Mouse (Mus musculus) urinary bladder, postnatal 10 days (tissue): ENCODE data around the gene Gde1.
A peak's percentile ranks its signal among the peaks of the same experiment; 100 is the strongest.

Experiments
- DNase-seq: peaks from one replicate; pipeline ENCODE4 v3.0.0; 2022; ENCODE audit warnings: low spot score

Gde1 gene

DNA sequence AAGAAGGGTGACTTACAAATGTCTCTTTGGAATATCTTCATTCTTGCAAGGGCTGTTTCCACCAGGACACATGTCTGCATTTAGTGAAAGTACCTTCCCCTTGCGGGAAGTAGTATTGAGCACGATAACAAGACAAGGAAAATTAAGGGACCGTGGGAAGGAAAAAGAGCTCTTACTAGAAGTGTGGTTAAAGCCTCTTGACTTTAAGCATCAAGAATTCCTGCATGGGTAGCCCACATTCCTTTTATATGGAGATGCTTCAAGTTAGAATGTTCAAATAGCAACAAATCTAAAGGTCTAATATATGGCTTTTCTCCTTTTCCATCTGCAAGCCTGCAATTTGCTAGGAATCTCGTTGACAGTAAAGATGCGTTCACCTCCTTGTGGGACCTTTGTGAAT, 910 bp upstream of the Gde1 start:
- no peak for DNase-seq

DNA sequence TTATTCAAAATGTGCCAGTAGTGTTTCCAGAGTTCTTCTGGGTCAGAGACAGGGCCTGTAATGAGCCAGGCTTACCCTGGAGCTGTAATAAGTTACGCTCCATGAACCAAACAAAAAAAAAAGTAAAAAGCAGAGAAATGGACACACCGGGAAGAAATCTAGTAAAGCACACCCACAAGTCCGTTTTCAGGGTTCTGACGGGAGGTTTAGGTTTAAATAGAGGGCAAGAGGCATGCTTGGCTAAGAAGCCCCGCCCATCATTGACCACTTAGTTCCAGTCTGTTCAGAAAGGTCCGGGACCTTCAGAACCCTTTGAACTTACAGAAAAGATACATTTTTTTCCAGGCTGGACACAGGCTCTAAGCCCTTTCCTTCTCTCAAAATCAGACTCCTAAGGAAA, 473 bp upstream of the Gde1 start:
- no peak for DNase-seq

DNA sequence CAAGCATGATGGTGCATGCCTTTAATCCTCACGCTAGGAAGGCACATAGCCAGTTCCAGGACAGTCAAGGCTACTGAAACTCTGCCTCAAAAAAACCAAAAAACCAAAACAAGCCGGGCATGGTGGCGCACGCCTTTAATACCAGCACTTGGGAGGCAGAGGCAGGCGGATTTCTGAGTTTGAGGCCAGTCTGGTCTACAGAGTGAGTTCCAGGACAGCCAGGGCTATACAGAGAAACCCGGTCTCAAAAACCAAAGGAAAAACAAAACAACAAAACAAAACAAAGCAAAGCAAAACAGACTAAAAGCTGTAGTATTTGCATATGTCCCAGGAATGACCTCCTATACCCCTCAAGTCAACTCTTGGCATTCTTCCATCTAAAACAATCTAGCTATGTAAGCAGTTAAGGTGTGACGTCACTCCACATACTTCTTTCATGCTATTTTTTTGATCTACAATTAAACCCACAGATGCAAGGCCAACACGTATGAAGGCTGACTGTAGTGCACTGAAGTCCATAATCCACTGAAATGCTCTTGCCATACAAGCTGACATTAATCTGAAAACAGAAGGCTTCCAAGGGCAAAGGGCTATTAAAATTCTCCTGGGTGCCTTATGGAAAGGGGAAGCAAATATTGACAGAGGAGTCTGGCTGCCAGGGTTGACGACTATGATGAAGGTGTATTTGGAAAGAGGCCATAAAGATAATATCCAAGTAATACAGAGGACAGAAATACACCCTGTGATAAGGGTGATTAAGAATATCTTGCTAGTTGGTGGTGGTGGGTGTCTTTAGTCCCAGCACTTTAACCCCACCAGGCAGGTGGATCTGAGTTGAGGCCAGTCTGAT, 1.4 kb downstream of the Gde1 start:
- no peak for DNase-seq

DNA sequence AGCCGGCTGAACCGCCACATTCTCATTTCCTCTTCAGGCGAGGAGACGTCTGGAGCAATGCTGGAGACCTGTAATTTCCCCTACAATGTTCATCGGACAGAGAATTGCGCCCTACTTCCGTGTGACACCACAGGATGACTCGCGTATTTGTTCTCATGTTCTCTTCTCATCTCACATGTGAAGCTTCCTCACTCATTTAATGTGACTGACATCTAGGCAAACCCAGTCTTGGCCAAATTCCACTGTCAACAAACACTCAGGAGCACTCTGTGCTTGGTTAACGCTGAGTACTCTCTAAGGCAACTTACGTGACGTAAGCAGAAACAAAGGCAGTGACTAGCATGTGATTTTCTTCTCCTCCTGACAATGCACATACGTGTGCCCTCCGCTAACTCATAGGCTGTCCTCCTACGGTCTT, 2.4 kb downstream of the Gde1 start:
- no peak for DNase-seq

DNA sequence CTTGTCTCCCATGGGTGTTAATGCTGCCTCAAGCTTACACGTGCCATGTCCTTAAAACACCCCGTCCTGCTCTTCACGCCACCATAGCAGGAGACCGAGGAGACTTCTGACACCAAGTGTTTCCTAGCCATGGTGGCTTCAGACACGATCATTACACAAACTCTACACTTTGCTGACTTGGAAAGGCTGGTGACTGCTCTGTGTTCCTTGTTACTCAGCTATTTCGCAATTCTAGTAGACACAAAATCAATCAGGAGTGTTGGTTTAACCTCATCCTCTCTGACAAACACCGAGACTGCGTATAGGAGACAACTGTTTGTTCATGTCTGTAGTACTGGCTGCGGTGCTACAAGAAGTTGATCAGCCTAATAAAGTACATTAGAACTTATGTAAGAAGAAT, 6.7 kb downstream of the Gde1 start:
- no peak for DNase-seq

DNA sequence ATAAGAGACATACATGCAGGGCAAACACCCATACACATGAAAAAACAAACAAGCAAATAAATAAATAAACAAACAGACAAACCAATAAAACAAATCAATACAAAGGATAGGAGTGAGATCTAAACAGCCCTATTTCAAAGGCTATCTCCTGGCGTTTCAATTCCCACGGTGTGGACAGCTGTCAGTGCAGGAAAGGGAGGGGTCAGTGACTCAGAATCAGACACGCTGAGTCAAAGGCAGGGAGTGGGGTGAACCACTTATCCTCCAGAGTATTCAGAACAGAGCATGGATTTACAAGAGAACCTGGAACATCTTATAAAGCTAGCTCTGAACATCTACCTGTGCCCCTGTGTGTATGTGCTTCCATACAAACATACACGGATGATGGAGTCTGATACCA, 8.4 kb downstream of the Gde1 start:
- no peak for DNase-seq

DNA sequence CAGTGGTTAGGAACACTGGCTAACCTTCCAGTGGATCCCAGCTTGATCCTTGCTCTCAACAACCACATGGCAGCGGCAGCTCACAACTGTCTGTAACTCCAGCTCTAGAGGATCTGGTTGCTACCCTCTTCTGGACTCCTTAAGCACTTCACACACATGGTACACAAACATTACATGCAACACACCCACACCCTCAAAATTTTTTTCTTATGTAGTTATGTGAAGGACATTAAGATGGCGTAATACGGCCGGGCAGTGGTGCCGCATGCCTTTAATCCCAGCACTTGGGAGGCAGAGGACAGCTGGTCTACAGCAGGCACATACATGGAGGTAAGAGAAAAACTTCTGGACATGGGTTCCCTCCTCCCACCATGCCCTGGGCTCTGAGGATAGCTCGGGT, 9.4 kb downstream of the Gde1 start:
- no peak for DNase-seq

DNA sequence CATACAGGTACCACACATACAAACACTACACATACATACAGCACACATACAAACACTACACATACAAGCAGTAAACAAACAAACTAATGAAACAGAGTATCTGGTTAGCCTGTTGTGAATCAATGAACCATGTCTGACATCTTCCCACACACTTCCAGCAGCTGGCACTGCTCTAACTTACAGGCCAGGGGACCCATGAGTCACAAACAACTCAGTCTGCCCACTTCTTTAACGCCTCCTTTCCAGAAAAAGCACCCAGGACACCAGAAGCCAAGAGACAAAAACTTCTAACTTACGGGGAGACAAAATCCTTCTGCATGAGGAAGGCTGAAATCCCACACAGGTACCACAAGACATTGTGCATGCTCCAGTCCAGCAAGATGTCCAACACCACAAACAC, 14.3 kb downstream of the Gde1 start:
- DNase-seq: no peak

DNA sequence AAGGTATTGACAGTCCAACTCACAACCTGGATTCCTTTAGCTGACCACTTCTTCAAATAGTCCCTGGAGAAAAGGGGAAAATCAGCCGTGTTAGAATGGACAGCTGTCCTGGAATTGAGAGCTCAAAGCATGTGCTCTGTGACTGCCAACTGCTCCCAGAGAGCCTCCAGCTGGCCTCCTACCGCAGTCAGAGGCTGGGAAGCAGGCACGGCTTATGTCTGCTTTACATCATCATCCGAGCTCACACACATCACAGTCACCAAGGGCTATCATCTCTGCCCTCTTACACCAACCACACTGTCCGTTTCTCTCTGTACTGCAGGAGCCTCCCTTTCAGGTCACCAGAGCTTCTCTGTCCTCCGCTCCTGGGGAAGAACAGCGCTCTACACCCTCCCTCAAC, 16.5 kb downstream of the Gde1 start:
- DNase-seq: no peak

DNA sequence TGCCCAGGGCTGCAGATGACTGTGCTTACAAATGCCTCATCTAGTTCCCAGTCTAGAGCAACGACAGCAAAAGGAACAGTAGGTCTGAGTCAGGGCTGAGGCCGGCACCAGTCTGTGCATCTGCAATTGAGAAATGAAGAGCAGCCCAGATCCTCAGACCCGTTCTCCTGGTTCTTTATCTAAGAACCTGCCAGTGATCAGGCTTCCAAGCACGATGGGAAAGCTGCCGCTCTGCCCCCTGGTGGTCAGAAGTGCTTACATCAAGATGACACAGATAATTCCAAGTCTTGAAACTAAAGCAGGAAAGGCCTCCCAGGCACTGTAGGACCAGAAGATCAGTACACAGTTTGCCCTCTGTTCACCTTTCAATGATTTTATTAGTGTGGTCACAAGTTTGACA, 17.4 kb downstream of the Gde1 start:
- DNase-seq: peak; percentile 44

DNA sequence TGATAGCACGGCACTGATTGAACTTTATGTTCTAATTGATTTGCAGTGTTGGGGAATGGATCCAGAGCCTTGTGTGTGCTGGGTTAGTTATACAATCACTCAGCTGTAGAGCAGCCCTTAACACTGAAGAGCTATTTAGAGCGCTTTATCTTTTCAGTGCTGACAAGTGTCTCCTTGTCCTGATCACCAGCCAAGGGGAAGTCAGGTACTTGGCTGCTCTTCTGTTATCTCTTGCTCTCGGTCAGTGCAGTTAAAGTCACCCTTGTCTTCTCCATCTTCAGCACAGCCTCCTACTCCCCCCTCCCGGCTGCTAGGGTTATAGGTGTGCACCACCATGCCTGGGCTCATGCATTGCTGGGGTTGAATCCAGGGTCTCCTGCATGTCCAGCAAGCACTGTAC, 28.8 kb downstream of the Gde1 start:
- DNase-seq: no peak

DNA sequence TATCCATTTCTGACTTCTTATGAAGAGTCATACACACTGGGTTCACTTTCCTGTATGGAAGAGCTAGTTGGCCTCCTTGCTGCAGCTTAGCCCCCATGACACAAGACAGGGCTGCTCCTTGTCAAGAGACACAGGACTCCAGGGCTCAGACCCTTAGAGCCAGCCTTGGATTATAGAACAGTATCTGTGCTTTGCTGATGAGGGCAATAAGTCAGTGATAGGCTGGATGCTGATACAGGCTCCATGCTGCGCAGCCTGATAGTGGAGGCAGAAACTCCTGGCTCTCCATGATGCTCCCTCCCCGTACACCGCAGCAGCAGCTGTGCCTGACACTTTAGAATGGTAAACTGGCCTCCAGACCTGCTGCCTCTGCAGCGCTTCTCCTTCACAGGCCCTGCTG, 35.4 kb downstream of the Gde1 start:
- DNase-seq: no peak

DNA sequence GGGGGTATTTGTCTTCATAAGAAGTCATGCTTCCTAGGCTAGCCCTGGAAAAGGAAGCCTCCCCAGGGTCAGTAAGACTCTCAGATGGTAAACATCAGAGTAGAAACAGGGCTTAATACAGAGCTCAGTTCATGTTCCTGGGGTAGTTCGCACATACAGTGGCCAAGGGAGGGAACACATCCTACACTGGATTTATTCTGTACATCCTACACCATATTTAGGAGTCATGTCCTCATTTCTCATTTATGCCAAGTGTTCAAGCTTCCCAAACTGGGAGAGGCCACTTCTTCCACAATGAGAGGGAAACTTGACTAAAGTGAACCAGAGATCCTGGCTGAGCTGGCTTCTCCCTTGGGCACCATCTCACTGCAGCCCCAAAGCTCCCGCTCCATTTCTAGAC, 37.8 kb downstream of the Gde1 start:
- no peak for DNase-seq

DNA sequence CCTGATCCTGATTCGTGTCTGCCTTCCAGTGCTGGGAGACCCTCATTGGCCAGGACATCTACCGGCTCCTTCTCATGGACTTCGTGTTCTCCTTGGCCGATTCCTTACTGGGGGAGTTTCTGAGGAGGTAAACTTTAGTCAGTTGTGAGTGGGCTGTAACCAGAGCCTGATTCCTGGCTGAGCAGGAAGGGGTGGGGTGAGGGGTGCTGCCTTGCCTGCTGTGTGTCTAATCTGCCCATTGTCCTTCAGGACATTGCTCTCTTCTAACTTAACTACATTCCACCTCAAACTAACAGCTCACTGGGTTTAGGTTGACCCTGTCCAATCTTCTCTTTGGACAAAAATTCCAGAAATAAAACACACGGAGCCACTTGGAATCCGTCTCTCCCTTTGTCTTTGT, 48.8 kb downstream of the Gde1 start:
- DNase-seq: no peak

DNA sequence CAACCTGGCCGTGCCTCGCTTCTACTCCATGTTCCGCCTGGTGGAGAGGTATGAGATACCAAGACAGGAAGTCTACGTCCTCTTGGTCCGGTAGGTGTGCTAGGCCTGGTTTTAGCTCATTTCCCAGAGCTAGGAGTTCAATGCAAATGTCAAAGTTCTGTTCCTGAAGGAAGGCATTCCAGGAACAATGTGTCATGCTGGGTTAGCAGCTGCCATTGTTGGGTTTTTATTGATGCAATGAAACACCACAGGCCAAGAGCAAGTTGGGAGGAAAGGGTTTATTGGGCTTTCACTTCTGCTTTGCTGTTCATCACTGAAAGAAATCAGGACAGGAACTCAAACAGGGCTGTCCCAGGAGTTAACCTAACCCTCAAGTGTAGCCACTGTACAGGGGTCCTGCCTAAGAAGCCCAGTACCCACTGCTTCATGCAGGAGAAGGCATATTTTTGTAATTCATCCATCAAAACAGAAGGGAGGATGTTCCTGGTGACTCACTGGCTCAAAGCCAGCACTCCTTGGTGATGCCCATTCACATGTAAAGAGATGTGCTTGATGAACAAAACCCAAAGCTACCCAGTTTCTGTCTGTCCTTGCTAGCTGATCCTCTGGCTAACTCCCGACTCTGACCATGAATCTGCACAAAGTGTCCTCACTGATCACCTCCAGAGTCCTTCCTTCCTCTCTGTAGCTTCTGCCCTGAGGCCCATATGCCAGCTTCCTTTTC, 52.8 kb downstream of the Gde1 start:
- no peak for DNase-seq

DNA sequence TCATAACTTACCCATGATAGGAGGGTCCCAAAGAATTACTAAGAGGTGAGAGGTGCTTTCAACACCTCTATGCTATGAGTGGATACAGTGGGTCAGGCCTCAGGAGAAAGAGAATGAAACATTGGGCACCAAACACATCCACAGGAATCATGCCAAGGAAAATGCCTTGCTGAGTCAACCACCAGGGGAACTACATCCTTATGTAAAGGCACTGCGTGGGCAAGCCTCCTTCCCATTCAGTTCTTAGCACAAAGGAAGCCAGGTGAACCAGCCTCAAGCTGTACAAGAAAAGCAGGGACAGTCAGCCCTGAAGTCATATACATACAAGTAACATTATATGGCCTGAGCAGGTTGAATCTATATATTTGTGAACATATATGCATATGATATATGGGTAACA, 54.7 kb downstream of the Gde1 start:
- DNase-seq: no peak

DNA sequence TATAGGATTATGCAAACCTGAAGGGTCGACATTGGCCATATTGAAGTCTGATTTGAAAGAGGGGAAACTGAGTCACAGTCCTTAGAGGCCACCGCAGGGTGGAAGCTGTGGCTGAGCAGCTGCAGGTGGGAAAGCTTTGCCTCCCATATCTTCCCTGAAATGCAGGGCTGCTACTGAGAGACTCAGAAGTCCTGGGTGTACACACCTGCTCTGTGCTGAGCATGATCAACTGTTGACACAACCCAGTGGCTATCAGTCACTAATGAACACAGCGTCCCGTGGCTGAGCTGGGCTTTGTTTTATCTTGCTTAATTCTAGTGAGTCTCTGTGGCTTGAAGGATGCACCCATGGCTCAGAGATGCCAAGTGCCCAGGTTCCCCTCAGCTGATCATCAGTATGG, 55.5 kb downstream of the Gde1 start:
- no peak for DNase-seq

DNA sequence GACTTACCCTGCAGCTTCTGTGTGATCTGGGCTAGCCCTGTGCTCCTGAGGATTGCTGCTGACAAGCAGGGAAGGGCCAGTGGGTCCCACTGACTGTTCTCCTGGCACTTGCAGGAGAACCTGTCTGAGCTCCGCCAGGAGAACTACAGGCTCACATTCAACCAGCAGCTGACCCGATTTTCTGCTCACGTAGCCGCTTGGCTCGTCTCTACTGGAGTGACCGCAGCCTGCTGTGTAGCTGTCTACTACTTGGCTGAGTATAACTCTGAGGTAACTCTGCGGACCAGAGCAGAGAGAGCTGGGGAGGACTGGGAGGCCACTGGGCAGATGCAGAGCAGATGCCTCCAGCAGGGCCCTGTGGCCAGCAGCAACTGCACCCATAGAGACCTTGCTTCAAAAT, 56.2 kb downstream of the Gde1 start:
- DNase-seq: no peak

DNA sequence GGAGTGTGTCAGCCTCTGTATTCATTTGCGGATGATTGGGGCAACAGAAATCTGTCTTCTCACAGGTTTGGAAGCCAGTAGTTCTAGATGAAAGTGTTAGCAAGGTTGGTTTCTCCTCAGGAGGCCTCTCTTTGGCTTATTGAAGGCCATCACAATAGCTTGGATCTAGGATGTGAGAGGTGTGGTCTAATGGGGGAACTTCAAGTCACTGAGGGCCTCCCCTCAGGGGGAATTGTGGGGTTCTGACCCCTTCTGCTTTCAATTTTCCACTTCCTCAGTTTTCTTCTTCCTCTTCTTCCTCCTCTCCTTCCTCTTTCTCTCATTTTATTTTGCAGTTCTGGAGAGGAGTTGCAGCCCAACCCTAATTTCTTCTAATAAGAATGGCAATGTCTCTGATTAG, 59.3 kb downstream of the Gde1 start:
- DNase-seq: no peak
